ENCODE assay signal across 24 mouse cellular contexts in genomic region chr7:98145842-98146446, GRCm38 (mm10). TPM values are rescaled to one million over a fixed set of nuclear protein-coding genes. Genes with fewer than 3 reads are reported as not detected.
A peak's percentile ranks its signal among the peaks of the same experiment; 100 is the strongest.
DNase-seq lines count a peak whose midpoint lies in the region; ATAC-seq lines count a peak whose summit lies in the region.
"Had no signal": no experiment of that assay in that cellular context is flagged by ENCODE, and none has a peak within 500 bp of the region (broad histone marks: within the 10 kb centered on the region; RNA-seq: fewer than 3 reads in every experiment).

No protein-coding gene starts in this region.

- no peak overlapping the region for H3K27ac ChIP-seq in forebrain, embryonic 14.5 days (ENCODE audit: low read depth, low read length)
- H3K27ac ChIP-seq in forebrain, embryonic 16.5 days (ENCODE audit: low read length): no peak overlapping the region
- no peak overlapping the region for H3K27ac ChIP-seq in midbrain, embryonic 13.5 days
- H3K27ac ChIP-seq: gastrocnemius, adult 2 months; hindbrain, embryonic 10.5 days; hindbrain, postnatal 0 days; kidney, embryonic 15.5 days; limb, embryonic 12.5 days; liver, embryonic 14.5 days; lung, embryonic 15.5 days; macrophage; midbrain, embryonic 15.5 days had no signal

- no peaks in the 10 kb centered on the region for H3K27me3 ChIP-seq in forebrain, embryonic 14.5 days (replicated peaks; ENCODE audit: control insufficient read depth, insufficient read depth, low read length)
- no peaks in the 10 kb centered on the region for H3K27me3 ChIP-seq in forebrain, embryonic 16.5 days (replicated peaks; ENCODE audit: control insufficient read depth, insufficient read depth, low read length)
- no peaks in the 10 kb centered on the region for H3K27me3 ChIP-seq in midbrain, embryonic 13.5 days
- H3K27me3 ChIP-seq: forebrain, embryonic 13.5 days; kidney, embryonic 15.5 days; limb, embryonic 12.5 days; lung, embryonic 15.5 days; midbrain, embryonic 15.5 days had no signal

- 80% methylated on average over 12 of the region's 12 CpGs for WGBS in forebrain, embryonic 14.5 days
- 73% methylated on average over 11 of the region's 12 CpGs for WGBS in forebrain, embryonic 16.5 days
- 90% methylated on average over 12 of the region's 12 CpGs for WGBS in midbrain, embryonic 13.5 days

- DNase-seq in forebrain, embryonic 14.5 days (ENCODE audit: low spot score): no peak
- peak; percentile 48 for DNase-seq in right cerebral cortex, adult 18-20 months
- no peak for DNase-seq in right cerebral cortex, postnatal 10 days (ENCODE audit: low spot score in 2 of 2)
- peak; percentile 61 to 68 for DNase-seq in layer of hippocampus, postnatal 14 days (ENCODE audit: low spot score in 2 of 2)
- no peak for DNase-seq in ovary, postnatal 10 days (ENCODE audit: low spot score)
- DNase-seq: cerebellum, adult 8-10 months; gastrocnemius, adult 2 months had no signal

- H3K4me3 ChIP-seq in forebrain, embryonic 14.5 days (ENCODE audit: low read depth, low read length): no peak overlapping the region
- H3K4me3 ChIP-seq in forebrain, embryonic 16.5 days (replicated peaks; ENCODE audit: low read length): no peak overlapping the region
- H3K4me3 ChIP-seq in midbrain, embryonic 13.5 days (replicated peaks): no peak overlapping the region
- H3K4me3 ChIP-seq: forebrain, embryonic 13.5 days; gastrocnemius, adult 2 months; heart, embryonic 10.5 days; hindbrain, embryonic 10.5 days; kidney, embryonic 15.5 days; limb, embryonic 12.5 days; lung, embryonic 15.5 days; midbrain, embryonic 15.5 days had no signal

- ATAC-seq in forebrain, embryonic 14.5 days: peak; percentile 15; the same call in 1 of the 2 replicates
- ATAC-seq in forebrain, embryonic 16.5 days: no peak
- no peak for ATAC-seq in midbrain, embryonic 13.5 days
- ATAC-seq: activated CD4-positive, CD25-positive, alpha-beta regulatory T cell, adult 4 months; forebrain, embryonic 13.5 days; hindbrain, postnatal 0 days; intestine, postnatal 0 days; midbrain, embryonic 15.5 days had no signal

- no peaks in the 10 kb centered on the region for H3K9me3 ChIP-seq in forebrain, embryonic 14.5 days (replicated peaks; ENCODE audit: control insufficient read depth, low read length)
- H3K9me3 ChIP-seq in forebrain, embryonic 16.5 days (ENCODE audit: control insufficient read depth, low read length): no peaks in the 10 kb centered on the region
- H3K9me3 ChIP-seq in midbrain, embryonic 13.5 days: no peaks in the 10 kb centered on the region
- H3K9me3 ChIP-seq: forebrain, embryonic 13.5 days; heart, embryonic 10.5 days; hindbrain, embryonic 10.5 days; kidney, embryonic 15.5 days; limb, embryonic 12.5 days; lung, embryonic 15.5 days; midbrain, embryonic 15.5 days had no signal

- H3K4me1 ChIP-seq in forebrain, embryonic 14.5 days (ENCODE audit: control insufficient read depth, insufficient read depth, low read length): peaks cover 7% of the 10 kb centered on the region
- H3K4me1 ChIP-seq in forebrain, embryonic 16.5 days (replicated peaks; ENCODE audit: control insufficient read depth, insufficient read depth, low read length): peaks cover 16% of the 10 kb centered on the region
- H3K4me1 ChIP-seq in midbrain, embryonic 13.5 days (replicated peaks): peaks cover 34% of the 10 kb centered on the region
- H3K4me1 ChIP-seq: lung, embryonic 15.5 days had no signal

- no peak overlapping the region for H3K9ac ChIP-seq in forebrain, embryonic 14.5 days (ENCODE audit: low read length)
- no peak overlapping the region for H3K9ac ChIP-seq in forebrain, embryonic 16.5 days (replicated peaks; ENCODE audit: low read depth, low read length)
- H3K9ac ChIP-seq in midbrain, embryonic 13.5 days (replicated peaks): no peak overlapping the region
- H3K9ac ChIP-seq: forebrain, embryonic 13.5 days; kidney, embryonic 15.5 days; limb, embryonic 12.5 days; liver, embryonic 14.5 days; lung, embryonic 15.5 days; midbrain, embryonic 15.5 days had no signal

- H3K36me3 ChIP-seq in forebrain, embryonic 14.5 days (ENCODE audit: control insufficient read depth, insufficient read depth, low read length): 0 out of 2 replicates have a peak, but pooled peaks cover 3% of the 10 kb centered on the region
- no peaks in the 10 kb centered on the region for H3K36me3 ChIP-seq in forebrain, embryonic 16.5 days (ENCODE audit: control insufficient read depth, insufficient read depth)
- no peaks in the 10 kb centered on the region for H3K36me3 ChIP-seq in midbrain, embryonic 13.5 days
- H3K36me3 ChIP-seq: heart, embryonic 10.5 days; kidney, embryonic 15.5 days; limb, embryonic 12.5 days; lung, embryonic 15.5 days; midbrain, embryonic 15.5 days had no signal

- H3K4me2 ChIP-seq in forebrain, embryonic 14.5 days (ENCODE audit: low read length): no peak overlapping the region
- no peak overlapping the region for H3K4me2 ChIP-seq in forebrain, embryonic 16.5 days (ENCODE audit: low read length)
- H3K4me2 ChIP-seq in midbrain, embryonic 13.5 days (replicated peaks): no peak overlapping the region
- H3K4me2 ChIP-seq: forebrain, embryonic 13.5 days; kidney, embryonic 15.5 days; limb, embryonic 12.5 days; lung, embryonic 15.5 days; midbrain, embryonic 15.5 days had no signal

RNA-seq across cellular contexts. Expression of gene Omp, which starts 0.6 kb away (rescaled TPM):
- 0.30 and 0.32 TPM in 2 replicates for polyA plus RNA-seq in forebrain, embryonic 14.5 days (2014; fragmentation: Nextera tagmentation; extraction: Ambion mirVana)
- 0.66 and 0.84 TPM in 2 replicates for polyA plus RNA-seq in forebrain, embryonic 16.5 days (2015; fragmentation: Nextera tagmentation; extraction: Ambion mirVana)
- 1 to 10 TPM; 1.1 to 1.5 TPM for total RNA-seq in layer of hippocampus, postnatal 14 days (2021)
- 0.21 and 0.28 TPM in 2 replicates for polyA plus RNA-seq in midbrain, embryonic 13.5 days (2015; fragmentation: Nextera tagmentation; extraction: Ambion mirVana)
- polyA plus RNA-seq: activated CD4-positive, CD25-positive, alpha-beta regulatory T cell, adult 4 months; macrophage had no signal

RNA-seq across cellular contexts. Expression of gene Myo7a, which starts 26.6 kb away (rescaled TPM):
- 7.7 and 10.7 TPM in 2 replicates for polyA plus RNA-seq in forebrain, embryonic 14.5 days (2014; fragmentation: Nextera tagmentation; extraction: Ambion mirVana)
- 17.9 and 18.1 TPM in 2 replicates for polyA plus RNA-seq in forebrain, embryonic 16.5 days (2015; fragmentation: Nextera tagmentation; extraction: Ambion mirVana)
- 10 to 100 TPM; 13.5 to 14.4 TPM for total RNA-seq in layer of hippocampus, postnatal 14 days (2021)
- 17.8 and 19.0 TPM in 2 replicates for polyA plus RNA-seq in midbrain, embryonic 13.5 days (2015; fragmentation: Nextera tagmentation; extraction: Ambion mirVana)

RNA-seq across cellular contexts. Expression of gene Capn5, which starts 32.1 kb away (rescaled TPM):
- polyA plus RNA-seq in forebrain, embryonic 14.5 days (2014; fragmentation: Nextera tagmentation; extraction: Ambion mirVana): 6.1 and 8.2 TPM in 2 replicates
- polyA plus RNA-seq in forebrain, embryonic 16.5 days (2015; fragmentation: Nextera tagmentation; extraction: Ambion mirVana): 17.5 and 18.7 TPM in 2 replicates
- total RNA-seq in layer of hippocampus, postnatal 14 days (2021): 10 to 100 TPM; 57.0 to 58.9 TPM
- polyA plus RNA-seq in midbrain, embryonic 13.5 days (2015; fragmentation: Nextera tagmentation; extraction: Ambion mirVana): 10.1 and 10.8 TPM in 2 replicates

RNA-seq across cellular contexts. Expression of gene B3gnt6, which starts 53.3 kb away (rescaled TPM):
- polyA plus RNA-seq in forebrain, embryonic 14.5 days (2014; fragmentation: Nextera tagmentation; extraction: Ambion mirVana): 0.19 and 0.32 TPM in 2 replicates
- 0.30 and 0.36 TPM in 2 replicates for polyA plus RNA-seq in forebrain, embryonic 16.5 days (2015; fragmentation: Nextera tagmentation; extraction: Ambion mirVana)
- total RNA-seq in layer of hippocampus, postnatal 14 days (2021): under 1 TPM; 0.23 to 0.26 TPM
- polyA plus RNA-seq in midbrain, embryonic 13.5 days (2015; fragmentation: Nextera tagmentation; extraction: Ambion mirVana): 0.07 and 0.10 TPM in 2 replicates
- total RNA-seq: gastrocnemius, adult 2 months; neutrophil, adult 5-6 weeks had no signal
- polyA plus RNA-seq: activated CD4-positive, CD25-positive, alpha-beta regulatory T cell, adult 4 months; embryonic facial prominence, embryonic 11.5 days; heart, embryonic 10.5 days; heart, postnatal 0 days; limb, embryonic 12.5 days; macrophage had no signal

Comparison
In these comparisons a context has a peak if more than half of its experiments do, and no peak if none do; other contexts are left out.
1. DNase-seq: peak in right cerebral cortex, adult 18-20 months (single experiment) and layer of hippocampus, postnatal 14 days (2 of 2); none in forebrain, embryonic 14.5 days (single experiment), right cerebral cortex, postnatal 10 days (0 of 2) and ovary, postnatal 10 days (single experiment).